Mouse (Mus musculus) forelimb bud, embryonic 11.5 days (tissue): ENCODE results near the gene Slc22a8.

Experiments
- DNase-seq: peaks from one replicate; pipeline ENCODE4 v3.0.0-alpha.2; 2012; ENCODE audit warnings: low read depth, low spot score

Slc22a8 gene

DNA sequence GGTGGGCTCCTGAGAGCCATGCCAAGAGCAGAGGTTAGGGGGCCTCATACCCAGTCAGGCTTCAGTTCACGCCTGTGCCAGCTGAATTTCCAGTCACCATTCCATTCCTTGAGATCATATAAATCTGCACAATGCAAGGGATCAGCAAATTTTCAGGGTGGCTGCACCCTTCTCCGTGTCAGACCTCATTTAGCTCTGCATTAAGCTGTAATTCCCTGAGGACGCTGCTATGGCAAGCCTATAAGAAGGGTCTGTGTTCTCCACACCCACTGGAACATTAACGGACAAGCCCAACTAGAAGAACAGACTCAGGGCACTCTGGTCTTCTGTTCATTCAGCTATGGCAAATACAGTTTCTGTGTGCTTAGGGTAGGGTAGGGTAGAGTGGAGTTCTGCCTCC lies 6.2 kb downstream of the Slc22a8 start:
- no peak for DNase-seq

DNA sequence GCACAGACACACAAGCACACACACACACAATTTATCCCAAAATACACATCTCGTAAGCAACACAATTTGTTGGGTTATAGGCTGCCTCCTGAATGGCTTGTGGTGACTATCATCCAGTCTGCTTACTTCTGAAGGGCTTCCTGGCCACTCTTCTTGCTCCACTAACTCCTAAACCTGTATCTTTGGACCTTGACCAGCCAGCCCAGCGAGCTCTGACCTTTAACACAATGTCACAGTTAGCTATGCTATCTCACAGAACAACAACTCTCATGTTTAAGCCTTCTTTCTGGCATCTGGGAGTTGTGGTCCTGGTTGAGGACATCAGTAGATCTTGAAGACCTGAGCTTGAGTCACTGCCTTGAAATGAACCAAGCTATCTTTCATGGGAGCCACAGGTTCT lies 8.2 kb downstream of the Slc22a8 start:
- no peak for DNase-seq

DNA sequence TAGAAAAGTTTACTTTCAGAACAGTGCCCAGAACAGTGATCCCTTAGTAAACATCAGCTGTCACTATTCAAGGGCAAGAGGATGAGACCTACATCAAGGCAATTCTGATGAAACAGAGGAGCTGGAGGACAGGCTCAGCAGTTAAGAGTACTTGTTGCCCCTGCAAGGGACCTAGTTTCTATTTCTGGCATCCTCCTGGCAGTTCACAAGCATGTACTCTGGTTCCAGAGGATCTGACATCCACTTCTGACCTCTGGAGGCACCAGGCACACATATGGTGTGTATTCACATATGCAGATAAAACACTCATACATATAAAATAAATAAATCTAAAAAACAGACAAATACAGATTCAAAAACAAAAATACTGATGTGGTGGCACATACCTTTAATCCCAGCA lies 10.9 kb downstream of the Slc22a8 start:
- DNase-seq = no peak

DNA sequence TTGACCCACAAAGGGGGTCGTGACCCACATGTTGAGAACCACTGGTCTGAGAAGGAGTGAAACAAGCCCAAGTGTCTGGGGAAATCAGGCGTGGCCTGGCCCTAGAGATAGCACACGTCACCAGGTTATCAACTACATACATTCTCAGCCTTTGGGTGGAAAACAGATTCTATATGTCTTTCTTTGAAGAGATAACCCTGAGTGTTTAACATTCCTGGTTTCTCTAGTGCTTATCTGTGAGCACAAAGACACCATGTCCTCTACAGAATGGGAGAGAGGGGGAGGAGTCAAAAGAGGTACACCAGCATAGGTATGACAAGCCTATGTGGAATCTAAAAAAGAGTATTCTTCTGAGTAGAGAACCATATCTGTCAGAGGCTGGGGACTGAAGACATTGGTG lies 11.9 kb downstream of the Slc22a8 start:
- no peak for DNase-seq

DNA sequence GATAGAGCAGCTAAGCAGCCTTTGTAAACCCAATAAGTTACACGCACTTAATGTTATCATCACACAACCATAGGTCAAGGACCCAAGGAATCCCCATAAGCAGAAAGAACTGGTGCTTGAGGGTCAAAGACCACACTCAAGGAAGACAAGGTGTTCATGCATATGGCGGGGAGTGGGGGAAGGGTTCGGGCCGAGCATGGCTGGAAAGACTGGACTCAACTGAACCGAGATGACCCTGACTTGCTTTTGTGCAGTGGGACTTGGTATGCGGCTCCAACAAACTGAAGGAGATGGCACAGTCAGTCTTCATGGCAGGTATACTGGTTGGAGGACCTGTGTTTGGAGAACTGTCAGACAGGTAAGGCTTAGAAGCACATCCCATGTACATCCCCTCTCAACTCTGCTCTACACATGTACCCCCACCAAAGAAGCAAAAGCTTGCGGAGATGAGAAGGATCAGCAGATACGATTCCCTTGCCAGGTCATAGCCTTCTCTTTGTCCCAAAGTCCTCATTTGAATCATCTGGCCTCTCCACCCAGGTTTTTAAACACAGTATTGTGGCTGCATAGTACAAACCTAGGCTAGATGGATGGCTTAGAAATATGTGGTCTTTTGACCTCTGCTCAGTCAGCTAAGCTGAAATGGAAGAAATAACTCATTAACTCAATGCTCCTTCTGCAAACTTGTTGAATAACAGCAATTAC lies 13.6 kb downstream of the Slc22a8 start:
- no peak for DNase-seq

DNA sequence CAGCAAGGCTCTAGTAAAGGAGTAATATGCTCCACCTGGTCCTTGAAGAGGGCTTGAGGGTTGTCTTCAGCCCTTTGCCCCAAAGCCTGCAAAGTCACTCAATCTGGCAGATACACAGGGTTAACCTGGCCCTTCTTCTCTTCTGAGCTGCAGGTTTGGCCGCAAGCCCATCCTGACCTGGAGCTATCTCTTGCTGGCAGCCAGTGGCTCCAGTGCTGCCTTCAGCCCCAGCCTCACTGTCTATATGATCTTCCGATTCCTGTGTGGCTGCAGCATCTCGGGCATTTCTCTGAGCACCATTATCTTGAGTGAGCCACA lies 14.1 kb downstream of the Slc22a8 start:
- DNase-seq = no peak

DNA sequence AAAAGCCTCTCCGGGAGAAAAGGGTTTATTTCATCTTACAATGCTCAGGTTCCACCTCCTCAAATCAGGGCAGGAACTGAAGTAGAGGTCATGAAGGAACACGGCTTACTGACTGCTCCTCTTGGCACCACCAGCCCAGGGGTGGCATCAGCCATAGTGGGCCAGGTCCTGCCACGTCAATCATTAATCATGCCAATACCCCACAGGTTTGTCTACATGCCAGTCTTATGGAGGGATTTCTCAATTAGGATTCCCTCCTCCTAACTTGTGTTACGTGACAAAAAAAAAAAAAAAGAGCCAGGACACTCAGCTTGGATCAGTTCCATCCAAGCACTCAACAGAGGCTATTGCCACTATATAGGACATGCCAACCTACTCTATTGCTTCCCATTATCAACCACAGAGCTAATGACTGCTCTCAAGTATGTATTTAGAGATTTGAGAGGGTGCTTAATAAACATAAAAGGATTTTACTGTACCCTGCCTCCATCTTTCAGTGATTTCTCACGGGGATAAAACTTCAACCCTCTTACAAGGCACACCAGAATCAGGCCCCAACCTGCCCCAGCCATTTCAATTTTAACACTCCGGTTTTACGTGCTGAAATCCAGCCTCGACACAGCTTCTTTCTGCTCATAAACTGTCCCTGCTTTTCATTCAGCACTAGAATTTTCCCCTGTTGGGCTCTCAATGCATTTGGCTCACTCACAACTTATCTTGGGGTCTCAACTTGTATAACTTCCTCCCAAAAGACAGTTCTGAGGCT lies 20.5 kb downstream of the Slc22a8 start:
- no peak for DNase-seq

DNA sequence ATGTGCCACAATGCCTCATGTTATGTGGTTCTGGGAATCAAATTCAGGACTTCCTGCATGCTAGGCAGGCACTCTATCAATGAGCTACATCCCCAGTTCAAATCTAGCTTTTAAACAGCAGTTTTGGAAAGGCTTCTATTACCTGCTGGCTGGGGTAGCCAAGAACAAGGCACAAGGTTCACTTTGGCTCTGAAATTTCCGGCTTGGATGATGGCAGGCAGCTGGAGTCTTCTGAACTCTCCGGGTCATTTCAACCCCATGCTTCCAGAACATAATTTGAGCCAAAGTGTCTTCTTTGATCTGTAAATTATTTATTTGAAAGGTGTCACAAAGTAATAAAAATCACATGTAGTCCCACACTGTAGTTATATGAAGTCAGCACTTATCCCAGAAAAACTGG lies 22.1 kb downstream of the Slc22a8 start:
- no peak for DNase-seq

DNA sequence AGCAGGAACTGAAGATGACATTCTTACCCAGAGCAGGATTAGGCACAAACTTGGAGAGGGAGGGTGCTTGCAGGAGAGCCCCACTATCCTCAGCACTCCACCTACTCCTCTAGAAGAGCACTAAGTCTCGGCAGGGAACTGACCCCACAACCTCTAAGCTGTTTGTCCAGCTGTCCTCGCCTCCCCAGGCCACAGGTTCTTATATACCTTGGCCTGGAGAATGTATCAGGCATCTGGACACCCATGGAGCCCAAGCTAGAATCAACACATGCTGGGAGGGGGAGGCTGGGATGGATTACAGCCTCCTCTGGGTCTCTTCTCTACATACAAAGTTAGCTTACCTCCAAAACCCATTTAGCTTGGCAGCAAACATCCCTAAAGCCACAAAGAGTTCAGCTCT lies 23.3 kb downstream of the Slc22a8 start:
- no peak for DNase-seq

DNA sequence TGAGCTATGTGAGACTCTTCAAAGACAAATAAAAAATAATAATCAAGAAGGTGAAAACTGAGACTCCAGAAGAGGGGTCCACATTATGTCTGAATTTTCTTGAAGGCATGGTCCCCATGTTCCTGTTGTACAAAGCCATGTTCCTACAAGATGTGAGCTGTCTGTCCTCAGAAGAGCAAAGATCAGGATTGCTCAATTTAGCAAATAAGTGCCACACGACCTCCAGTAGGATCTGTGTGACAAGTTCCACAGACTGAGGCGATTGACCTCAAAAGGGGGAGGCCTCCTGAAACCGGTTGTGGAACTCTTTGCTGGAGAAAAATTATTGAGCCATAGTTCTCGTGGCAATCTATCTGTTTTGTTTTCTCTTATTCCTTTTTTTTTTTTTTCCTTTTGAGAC lies 25.3 kb downstream of the Slc22a8 start:
- DNase-seq = no peak

DNA sequence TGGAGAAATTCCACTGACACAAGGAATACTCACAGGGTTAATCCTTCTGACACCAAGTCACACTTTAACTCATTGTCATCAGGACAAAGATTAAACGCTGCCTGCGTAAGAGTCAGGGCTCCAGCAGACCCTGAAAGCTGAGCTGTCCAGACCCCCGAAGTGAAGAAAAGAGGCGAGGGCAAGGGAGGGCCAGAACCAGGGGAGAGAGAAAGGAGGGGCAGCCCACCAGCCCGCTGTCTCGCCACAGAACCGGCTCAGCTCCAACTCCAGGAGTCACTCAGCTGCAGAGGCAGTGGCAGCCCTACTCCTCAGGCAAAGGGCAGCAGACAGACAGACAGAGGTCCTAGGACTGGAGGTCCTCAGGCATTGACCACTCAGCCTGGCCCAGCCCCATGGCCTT lies 26.9 kb downstream of the Slc22a8 start, which contains the start of gene Slc22a6:
Gene Slc22a6, plus strand, starts transcription at position 136 of the 400 bp plus-strand sequence.
- DNase-seq = no peak

DNA sequence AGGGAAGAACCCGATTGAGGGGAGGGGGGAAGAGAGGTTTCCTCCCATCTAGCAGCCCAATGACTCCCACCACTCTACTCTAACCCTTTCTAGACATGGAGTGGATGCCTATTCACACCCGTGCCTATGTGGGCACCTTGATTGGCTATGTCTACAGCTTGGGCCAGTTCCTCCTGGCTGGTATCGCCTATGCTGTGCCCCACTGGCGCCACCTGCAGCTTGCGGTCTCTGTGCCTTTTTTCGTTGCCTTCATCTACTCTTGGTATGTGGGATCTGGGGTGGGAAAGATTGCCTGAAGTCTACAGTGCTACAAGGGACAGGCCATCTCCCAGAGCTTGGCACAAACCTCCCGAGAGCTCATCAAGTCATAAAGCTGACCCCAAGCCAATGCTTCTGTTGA lies 30.0 kb downstream of the Slc22a8 start:
- no peak for DNase-seq

DNA sequence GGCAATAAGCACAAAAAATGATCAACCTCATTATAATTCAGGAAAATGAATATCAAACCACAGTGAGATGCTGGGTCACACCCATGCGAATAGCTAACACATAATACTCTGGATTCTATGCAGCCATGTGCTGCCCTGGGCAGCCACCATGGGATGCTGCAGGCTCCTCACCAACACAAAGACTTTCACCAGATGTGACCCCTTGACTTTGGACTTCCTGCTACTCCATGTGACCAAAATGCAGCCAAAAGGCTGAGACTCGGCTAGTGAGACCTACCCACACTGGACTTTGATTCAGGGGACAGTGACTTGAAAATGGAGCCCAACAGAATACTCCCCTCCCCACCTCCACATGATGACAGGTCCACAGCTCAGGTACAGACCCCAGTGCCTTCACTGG lies 39.2 kb downstream of the Slc22a8 start:
- DNase-seq = peak; percentile 4

DNA sequence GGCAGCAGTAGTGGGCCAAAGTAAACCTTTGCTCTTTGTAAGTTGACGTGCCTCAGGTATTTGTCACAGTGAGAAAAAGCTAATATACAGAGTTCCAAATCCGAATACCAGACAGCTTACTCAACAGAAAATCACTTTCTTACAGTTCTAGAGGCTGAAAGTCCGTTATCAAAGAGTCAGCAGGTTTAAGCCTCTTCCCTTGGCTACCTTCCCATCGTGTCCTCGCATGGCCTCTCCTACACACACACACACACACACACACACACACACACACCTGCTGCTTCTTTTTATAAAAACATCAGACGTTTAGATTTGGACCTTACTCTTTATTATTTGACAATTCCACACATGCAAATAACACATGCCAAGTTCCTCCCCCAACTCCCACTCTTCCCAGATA lies 39.8 kb downstream of the Slc22a8 start:
- no peak for DNase-seq

DNA sequence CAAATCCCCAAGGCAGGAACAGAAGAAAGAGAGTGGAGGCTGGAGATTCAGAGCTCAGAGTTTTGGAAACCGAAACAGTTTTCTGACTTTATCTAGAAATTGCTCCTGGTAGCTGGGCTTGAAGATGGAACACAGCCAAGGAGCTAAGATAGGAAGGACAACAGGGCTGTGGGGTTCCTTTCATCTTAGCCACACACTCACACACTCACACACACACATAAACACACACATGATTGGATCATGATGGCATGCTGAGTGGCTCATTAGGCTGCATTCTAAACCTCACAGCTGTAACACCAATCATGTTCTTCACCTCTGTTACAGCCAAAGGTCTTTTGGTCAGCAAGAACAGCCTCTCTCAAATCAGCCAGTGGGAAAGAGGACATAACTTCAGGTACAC lies 41.0 kb downstream of the Slc22a8 start:
- no peak for DNase-seq

DNA sequence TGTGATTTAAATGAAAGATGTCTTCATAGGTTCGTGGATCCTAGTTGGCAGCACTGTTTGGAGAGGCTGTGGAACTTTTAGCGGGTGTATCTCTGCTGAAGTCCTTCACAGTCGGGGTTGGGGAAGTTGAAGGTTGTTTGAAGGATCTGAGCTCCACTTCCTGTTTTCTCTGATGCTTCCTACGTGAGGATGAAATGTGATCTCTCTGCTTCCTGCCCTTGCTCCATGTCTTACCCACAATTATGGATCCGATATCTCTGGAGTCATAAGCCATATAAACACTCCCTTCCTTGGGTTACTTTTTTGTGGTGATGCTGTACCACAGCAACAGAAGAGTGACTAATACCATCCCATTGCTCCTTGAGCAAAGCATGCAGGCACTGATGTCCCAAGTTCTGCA lies 51.0 kb downstream of the Slc22a8 start:
- no peak for DNase-seq

DNA sequence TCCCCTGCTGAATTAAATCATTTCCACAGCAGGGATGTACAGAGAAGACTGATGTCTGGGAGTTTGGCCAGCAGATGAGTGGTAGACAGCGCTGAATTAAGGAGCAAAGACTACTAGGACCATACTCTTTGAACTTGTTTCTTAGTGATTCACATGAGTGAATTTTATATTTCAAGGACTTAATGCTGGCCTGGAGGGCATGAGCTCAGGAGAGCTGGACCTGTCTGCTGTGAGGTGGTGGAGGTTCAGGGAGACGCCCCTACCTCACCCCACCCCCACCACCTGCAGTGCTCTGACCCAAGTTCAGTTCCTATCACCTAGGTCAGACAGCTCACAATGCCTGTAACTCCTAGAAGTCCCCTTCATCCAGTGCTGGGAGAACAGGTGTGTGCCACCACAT lies 55.3 kb downstream of the Slc22a8 start:
- DNase-seq = no peak

DNA sequence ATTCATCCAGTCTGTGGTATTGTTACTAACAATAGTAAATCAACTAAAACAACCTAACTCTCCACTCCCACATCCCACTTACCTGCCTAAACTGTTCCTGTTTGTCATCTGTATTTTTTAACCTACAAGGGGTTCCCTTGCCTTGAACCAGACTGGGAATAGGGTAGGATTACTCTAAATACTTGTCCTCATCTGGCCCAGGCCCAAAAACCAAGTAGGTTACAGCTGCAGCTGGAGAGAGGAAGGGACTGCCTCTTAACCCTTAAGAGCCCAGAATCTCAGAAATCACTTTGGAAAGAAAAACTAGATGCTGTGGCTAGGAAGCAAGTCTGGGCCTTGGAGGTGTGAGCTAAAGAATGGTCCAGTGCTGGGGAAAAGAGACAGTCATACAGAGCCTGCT lies 64.8 kb downstream of the Slc22a8 start:
- DNase-seq = no peak

DNA sequence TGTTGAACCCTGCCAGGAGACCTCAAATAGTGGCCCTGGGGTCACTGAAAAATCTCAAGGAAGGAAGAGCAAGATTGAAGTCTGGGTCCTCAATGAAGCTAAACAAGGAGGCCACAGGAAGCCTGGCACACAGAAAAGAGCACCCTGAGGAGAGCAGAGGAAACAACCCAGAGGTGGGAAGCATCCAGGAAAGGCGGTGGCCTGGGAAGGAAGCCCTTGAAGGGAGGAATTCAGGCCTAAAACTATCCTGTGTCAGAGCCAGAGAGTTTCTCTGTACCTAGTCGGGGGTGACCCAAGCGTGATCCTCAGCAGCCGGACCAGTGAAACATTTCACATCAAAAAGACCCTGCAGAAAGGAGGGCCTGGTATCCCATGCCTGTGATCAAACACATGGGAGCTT lies 65.3 kb downstream of the Slc22a8 start:
- no peak for DNase-seq
